Mouse (Mus musculus) spleen, adult 2 months (tissue): Measurements from ENCODE around the gene Tunar.

ENCODE experiments used
- CTCF ChIP-seq: fragments of 200-500 bp; IDR thresholded peaks from 2 replicates; pipeline ENCODE4 v1.5.1; 2011; ENCODE audit warnings: mild to moderate bottlenecking, inconsistent platforms; ENCODE audit not compliant: insufficient read depth, insufficient read length, insufficient replicate concordance; ENCODE audit errors: extremely low read depth
- POLR2A ChIP-seq: fragments of 200-500 bp; IDR thresholded peaks from 2 replicates; pipeline ENCODE4 v1.6.1; 2011; ENCODE audit warnings: low read depth, low read length, inconsistent platforms

- TF ChIP-seq POLR2A: no peak
- TF ChIP-seq CTCF: no peak
Measured at GRCm38 (mm10) chr12:105336421-105337289, 3.0 kb downstream of the Tunar start.
